Mouse (Mus musculus) left cerebral cortex, adult 18-20 months (tissue): ENCODE data around the gene Bicc1. TPM values are rescaled to one million over a fixed set of nuclear protein-coding genes. Genes with fewer than 3 reads are reported as not detected.

Experiments used
- DNase-seq, 2 experiments: peaks; one replicate each; pipeline ENCODE4 v3.0.0; 2021 to 2022; ENCODE audit warnings: low spot score in 2 of 2, mixed read lengths in 1 of 2
- long read RNA-seq, 2 experiments: library from polyadenylated mRNA; stranded (forward); transcript quantifications; one replicate each; pipeline ENCODE4 v2.0.0; 2021
- total RNA-seq, 2 experiments: library from RNA; stranded (reverse); gene quantifications; 2 replicates each; pipeline ENCODE4 v1.2.3; 2021

Gene Bicc1
- total RNA-seq, result 1 to 10 TPM; 4.8 to 6.4 TPM
- long read RNA-seq, experiment 1, full-length matches to known transcripts, result 3 of 8 reads
- long read RNA-seq, experiment 1, partial matches to known transcripts, result 1 of 8 reads
- long read RNA-seq, experiment 1, other reads (novel, unspliced or antisense), result 4 of 8 reads
- long read RNA-seq, experiment 2, partial matches to known transcripts, result 2 of 6 reads
- long read RNA-seq, experiment 2, other reads (novel, unspliced or antisense), result 2 of 6 reads

DNA sequence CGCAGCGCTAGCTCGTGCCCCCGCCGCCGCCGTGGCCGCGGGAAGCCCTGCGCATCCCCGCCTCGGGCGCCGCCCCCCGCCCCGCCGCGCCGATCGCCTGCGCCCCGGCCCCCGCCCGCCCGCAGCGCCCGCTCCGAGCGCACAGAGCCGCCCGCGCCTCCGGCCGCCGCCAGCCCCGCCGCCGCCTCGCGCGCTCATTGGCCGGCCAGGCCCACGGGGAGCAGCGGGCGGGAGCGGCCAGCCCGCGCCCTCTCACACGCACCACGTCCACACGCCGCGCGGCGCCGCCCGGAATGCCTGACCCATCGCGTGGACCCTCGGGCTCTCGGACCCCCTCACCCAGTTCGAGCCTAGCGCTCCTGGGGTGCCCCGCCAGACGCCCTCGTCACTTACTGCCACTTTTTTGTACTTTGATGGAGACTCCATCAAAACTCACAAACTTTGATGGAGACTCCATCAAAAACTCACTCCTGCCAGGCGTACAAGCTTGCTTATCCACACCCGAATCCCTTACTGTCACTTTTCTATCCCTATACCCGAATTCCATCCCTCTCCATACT lies at the start of gene Bicc1:
TSS of gene Bicc1 (minus strand) at position 25 of the 560 bp plus-strand sequence.
- DNase-seq, result peak; percentile 20 to 50

DNA sequence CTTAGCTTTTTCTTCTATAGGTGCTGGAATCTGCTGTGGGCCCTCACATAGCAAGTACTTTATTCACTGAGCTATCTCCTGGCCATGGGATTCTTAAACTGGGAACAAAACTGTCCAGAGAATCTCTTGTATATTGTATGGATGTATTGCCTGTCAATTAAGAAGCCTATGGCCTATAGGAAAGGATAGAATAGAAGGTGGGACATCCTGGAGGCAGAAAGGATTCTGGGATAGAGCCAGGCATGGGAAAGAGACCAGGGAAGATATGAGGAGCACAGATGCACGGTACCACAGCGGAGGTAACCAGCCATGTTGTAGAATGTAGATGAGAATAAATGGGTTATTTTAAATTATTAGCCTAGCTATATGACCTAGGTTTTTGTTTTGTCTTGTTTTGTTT lies 42.0 kb upstream of the Bicc1 start:
- DNase-seq, result no peak

DNA sequence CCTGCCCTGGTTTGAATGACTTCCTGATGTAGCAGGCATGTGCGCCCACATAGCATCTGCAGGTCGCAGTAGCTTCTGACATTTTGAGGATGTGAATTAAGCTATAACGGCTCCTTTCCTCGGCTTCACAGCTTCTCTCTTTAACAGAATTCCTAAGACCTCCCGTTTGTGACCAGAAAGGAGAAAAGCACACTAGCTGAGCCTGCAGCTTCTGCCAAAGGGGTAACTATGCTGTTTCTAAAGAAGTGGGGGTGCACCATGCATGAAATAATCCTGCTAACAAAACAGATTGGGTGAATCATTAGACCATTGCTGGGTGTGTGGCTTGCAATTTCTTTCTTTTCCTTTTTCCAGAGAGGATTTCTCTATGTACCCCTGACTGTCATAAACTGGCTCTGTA lies 41.5 kb upstream of the Bicc1 start:
- DNase-seq, result no peak

DNA sequence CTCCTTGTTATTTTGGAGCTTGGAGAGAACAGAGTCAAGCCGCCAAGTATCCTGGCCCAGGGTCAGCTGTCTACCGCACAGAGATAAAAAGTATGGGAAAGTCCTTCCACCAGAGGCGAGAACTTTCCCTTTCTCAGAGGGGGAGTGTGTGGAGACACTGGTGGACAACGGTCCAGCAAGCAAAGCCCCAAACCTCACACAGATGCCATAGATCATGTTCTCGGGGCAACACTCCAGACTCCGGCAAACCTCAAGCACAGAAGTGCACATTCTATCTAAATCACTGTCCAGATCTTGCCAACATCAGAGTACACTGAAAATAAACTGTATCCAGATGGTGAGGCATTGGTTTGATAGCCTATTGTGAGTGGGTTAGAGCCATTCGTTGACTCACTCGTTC lies 39.2 kb upstream of the Bicc1 start:
- no peak for DNase-seq

DNA sequence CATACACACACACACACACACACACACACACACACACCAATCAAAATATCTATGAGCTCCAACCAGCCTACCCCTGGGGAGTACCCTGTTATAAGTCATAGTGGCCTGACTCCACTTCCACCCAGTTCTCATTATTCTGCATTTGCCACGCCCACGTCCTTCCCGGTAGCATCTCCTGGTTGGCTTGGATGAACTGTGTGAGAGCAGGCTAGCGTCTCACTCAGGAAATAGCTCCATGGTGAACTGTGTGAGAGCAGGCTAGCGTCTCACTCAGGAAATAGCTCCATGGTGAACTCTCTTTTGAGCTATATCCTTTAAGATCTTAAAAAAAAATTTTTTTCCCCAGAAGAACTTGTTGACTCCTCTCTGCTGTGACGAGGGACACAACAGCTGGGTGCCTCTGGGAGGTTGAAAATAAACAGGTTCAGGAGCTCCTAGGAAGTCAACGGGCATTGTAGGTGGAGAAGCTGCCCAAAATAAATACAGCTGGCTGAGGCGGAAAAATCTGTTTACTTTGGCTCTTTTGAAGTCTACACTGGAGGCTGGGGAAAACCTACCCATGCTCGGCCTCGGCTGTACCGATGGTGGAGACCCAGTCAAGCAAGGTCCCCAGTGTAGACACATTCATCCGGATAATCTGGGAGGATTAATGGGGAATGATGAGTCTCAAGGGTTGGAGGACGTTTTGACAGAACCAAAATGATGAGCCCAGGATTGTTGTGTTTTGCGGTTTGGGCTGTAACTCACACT lies 37.7 kb upstream of the Bicc1 start:
- DNase-seq, result no peak

DNA sequence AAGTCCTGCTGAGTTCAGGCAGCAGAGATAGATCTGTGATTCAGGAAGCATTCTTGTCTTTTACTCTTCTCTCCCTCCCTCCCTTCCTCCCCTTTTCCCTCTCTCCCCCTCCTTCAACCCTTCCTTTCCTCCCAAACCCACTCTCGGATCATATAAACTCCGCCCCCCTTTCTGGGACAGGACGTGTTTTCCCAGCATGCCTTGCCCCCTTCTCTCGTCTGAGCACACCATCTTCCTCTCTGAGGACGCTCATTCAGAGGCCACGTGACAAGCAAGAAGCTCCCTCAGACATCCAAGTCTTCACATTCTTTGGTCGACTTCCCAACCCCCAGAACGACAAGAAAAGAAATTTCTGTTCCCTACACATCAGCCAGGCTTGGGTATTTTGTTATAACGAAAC lies 36.0 kb upstream of the Bicc1 start:
- no peak for DNase-seq

DNA sequence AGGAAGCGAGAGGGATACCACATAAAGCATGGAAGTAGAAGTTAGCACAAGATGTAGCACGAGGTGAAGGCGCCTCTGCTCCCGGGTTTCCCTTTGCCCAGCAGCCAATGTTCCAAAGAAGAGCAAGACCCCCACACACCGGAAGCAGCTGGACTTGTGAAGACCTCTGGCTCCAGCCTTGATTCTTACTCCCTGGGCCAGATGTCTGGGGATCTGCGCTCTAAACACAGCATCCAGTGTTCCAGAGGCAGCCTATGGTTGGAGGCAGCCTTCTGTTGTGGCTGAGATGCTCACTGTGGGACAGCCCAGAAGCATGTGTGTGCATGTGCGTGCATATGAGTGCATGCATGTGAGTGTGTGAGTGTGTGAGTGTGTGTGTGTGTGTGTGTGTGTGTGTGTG lies 35.2 kb upstream of the Bicc1 start:
- no peak for DNase-seq

DNA sequence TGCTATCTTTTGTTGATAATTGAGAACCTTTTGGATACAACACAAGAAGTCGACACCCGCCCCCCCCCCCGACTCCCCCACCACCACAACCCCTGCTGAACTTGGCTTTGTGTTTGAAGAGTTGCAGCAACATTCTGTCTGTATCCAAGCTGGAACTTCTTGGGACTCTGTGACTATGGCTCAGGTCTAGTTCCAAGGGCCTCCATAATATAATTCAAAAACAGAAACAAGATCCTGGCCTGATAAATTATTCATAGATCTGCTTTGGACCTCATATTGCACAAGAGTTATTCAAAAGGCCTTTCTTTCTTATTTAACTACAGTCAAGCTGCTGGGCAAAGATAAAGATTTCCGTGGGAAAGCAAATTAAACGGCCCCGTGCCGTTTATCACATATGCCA lies 33.8 kb upstream of the Bicc1 start:
- DNase-seq, result no peak

DNA sequence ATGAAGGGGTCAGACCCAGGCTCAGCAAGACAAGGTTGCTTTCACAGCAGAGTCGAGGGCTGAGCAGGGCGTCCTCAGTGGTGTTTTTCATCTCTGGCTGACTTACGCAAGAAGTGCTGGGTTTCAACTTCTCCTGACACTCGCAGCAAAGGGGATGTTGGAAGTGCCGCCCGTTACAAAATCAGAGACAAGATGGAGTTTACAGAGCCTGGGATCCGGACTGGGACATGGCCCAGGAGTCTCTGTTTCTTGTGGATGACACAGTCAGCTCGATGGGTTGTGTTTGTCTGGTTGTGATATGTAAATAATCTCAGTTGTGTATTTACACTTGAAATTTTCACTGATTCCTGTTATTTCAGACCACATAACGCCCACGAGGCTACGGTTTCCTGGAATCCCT lies 33.4 kb upstream of the Bicc1 start:
- DNase-seq, result no peak

DNA sequence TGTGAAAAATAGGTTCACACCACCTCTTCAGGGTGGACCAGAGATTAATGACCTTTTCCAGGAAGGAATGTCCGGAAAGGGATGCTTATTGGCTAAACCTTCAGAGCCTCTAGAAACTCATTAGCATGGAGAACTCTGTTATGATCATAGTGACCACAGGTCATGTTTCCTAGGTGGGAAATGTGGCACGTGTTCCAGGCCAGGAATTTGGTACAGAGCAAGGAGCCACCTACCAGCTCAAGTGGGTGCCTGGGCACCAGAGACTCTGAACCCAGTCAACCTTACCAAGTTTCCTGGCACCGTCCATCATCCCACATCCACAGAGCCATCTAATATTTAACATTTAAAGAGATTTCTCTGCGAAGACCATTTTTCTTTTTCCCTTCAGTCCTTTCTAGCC lies 29.2 kb upstream of the Bicc1 start:
- no peak for DNase-seq

DNA sequence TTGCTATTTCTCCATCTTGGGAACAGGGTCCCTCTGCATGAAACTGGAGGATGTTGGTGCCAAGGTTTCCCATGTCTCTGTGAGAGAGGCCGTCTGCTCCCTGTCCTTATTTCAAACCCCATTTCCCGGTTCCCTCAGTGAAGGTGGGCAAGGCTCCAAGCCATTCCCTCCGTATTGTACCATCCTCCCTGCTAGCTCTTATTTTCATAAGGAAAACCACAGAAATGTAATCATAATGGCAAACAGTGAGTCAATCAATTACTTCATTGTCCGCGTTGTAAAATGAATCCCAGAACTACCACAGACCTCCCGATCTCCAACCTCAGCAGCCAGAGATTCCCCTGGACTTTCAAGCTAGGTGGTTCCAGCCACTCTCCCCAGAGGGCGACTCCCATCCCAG lies 25.6 kb upstream of the Bicc1 start:
- no peak for DNase-seq

DNA sequence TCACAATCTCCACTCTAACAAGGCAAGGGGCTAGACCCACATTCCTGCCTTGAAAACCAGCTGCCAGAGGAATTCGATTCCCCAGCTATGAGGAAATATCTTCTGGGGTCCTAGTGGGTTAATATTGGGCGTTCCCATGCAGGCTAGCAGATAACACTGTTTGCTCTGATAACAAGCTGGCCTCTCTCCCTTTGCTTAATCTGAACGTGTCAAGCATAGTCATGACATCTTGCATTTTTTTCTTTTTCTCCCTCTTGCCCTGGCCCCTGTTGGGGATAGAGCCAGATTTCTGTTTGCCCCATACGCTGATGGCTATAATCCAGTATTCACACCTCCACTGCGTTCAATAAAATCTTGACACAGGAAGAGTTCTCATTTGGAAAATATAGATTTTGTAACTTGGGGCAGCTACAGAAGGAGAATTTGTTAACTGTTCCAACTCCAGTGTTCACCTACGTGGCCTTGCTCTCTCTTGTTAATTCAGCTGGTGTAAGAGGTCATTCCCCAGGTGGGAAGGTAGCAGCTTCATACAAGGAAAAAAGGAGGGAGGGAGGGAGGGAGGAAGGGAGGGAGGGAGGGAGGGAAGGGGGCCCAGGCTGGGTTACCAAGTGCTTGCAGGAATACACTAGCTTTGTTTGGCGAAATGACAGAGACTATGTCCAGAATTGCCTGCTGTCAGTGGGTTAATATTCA lies 24.0 kb upstream of the Bicc1 start:
- DNase-seq, result no peak

DNA sequence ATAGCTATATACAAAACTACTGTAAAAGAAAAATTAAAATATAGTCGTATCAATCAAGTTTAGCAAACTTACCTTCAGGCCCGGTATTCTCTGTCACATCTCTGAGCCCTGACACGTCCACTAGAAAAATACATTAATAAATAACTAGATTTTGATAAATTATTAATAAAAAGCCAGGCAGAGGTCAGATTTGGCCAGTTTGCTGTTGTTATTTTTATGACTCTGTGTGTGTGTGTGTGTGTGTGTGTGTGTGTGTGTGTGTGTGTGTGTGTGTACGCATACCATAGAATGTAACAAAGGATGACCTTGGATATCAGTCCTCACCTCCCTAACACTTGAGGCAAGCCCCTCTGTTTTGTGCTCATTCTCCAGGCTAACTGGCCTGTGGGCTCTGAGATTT lies 22.4 kb upstream of the Bicc1 start:
- DNase-seq, result no peak

DNA sequence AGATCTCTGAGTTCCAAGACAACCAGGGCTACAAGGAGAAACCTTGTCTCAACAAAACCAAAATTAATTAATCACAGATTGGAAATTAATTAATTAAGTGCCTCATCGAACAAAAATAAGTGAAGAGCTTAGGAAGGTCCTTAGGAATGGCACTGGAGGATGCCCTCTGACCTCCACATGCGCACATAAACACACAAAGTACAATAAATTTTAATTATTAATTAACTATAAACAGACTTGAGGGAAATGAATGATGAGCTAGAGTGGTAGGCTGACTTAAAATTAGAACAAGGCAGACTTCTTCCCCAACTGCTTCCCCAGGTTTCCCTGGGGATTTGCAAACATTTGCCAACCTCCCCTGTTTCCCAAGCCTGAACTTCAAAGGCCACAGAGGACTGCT lies 21.6 kb upstream of the Bicc1 start:
- no peak for DNase-seq

DNA sequence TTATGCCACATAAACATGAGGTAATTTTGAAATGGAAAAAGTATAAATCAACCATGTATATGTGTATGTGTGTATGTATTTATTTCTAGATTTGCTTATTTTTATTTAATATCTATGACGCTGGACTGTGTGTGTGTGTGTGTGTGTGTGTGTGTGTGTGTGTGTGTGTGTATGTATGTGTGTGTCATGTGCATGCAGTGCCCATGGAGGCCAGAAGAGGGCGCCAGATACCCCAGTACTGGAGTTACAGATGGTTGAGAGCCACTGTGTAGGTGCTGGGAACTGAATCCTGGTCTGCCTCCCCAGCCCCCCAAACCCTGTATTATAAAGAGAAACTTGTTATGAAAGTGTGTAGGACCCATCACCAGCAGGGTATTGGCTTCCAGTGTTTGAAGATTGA lies 20.6 kb upstream of the Bicc1 start:
- no peak for DNase-seq

DNA sequence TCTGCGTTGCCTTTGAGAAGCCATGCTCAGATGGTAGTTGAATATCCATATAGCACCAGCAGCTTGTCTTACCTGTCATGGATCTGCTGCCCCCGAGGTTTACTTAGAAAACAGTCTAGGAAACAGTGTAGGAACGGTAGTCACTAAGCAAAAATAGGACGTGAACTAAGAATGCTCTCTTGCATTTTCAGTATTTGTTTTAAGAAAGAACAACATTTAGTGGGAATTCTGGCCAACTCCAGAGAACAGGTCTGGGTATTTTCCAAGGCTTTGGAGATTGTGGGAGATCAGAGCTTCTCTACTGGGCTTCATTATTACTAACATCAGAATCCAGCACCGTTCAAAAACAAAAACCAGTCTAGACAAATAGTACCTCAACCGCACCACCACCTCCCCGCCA lies 17.7 kb upstream of the Bicc1 start:
- no peak for DNase-seq

DNA sequence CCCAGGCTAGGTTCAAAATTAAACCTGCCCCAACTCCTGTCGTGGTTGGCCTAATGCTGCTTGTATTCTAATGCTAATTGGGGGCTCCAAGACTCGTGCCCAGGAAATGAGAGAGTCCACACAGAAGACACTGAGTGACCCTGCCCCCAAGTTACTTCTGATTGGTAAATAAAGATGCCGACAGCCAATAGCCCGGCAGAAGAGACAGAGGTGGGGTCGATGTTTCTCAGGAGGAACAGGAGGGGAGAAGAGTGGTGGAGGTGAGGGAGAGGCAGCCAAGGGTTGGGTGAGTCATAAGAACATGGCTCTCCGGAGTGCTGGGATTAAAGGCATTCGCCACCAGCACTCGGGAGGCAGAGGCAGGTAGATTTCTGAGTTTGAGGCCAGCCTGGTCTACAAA lies 16.8 kb upstream of the Bicc1 start:
- DNase-seq, result no peak

DNA sequence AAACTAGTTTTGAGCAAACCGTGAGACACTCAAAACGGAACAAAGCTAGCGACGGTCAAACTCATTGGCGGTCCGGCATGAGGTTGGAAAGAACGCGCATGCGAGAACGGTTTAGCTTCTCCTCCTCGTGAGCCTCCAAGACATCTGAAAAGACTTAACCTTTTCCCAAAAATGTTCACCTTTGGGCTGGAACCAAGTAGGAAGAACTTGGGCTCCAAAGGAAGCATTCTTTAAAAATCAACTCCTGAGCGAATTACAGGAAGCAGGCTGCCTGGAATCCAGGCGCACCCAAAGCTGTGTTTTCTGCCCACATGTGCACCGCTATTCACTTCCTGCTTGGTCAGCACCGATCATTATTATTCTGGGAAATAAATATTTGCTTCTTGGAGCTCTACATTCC lies 15.8 kb upstream of the Bicc1 start:
- no peak for DNase-seq

DNA sequence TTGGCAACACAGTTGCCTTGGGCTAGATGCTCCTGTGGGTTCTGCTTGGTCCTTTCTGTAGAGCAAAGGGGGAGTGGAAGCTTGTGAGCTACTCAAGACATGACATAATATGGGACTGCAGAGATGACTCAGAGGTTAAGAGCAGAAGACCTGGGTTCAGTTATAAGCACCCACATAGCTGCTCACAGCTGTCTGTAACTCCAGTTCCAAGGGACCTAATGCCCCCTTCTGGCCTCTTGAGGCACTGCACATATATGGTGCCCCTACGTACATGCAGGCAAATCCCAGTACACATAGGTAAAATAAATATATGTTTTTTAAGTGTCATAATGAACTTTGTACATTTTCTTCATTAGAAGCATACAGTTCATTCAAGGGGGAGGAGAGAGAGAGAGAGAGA lies 11.9 kb upstream of the Bicc1 start:
- DNase-seq, result no peak

DNA sequence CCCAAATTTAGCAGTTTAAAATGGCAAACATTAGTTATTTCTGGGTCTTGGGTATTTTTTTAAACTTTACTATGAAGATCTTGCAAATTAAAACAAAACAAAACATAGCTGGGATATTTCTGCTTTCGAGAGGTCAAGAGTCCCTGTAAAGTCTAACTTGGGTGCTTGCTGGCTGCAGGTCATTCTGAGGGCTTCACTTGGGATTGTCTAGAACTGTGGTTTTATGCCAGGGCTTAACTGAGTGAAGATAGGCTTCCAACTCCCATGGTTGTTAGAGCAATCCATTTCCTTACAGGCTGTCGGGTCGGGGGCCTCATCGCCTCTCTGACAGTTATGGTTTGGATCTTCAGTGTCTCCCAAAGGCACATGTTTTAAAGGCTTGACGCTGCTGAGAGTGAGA lies 11.3 kb upstream of the Bicc1 start:
- DNase-seq, result no peak

DNA sequence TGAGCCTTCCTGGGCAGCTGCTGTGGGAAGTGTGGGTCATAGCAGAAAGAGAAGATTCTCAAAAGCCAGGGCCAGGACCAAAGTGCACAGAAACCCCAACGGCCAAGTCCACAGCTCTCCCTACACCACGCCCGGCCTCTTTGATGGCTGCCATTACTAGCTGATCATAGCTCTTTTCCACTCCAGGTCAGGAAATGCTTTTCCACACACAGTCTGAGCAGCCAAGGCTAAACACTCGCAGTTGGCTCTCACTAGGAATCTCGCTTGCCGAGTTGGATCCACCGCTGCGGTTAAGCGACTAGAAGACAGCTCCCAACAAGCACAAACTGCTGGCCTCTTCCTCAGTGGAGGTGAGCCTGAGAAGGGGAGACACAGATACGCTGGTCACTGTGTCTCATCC lies 10.3 kb upstream of the Bicc1 start:
- no peak for DNase-seq

DNA sequence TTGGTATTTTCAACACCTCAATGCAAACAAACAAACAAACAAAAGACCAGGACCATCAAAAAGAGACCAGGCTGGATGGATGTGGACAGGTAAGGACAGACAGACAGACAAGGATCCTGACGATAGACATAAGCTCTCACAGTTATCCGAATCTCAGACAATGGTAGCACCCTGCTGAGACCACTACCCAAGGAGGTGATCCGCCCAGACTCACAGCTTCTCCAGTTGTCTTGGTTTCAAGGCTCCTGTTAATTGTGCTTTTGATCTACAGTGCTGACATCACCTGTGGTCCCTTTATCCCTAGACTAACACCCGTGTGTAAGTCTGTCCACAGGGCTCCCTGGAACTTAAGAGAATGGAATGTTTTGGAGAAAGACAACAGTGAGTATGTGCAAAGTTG lies 9.7 kb upstream of the Bicc1 start:
- DNase-seq, result no peak
